Mouse (Mus musculus): ENCODE measurements around the gene Zfp987.
"Not testable (repeated sequence)": the region's sequence is repeated elsewhere in the genome, so short reads cannot be mapped to it uniquely, and the experiment has no call there.

Zfp987 gene

GRCm38 (mm10) chr4:146096998-146097397 lies at the start of gene Zfp987:
Zfp987 (plus strand) TSS chr4:146097298.
- not testable (repeated sequence) for DNase-seq

GRCm38 (mm10) chr4:146052536-146052935 lies 44.6 kb upstream of the Zfp987 start:
- not testable (repeated sequence) for DNase-seq

- not testable (repeated sequence) for DNase-seq
Observed at GRCm38 (mm10) chr4:146053445-146053844, 43.7 kb upstream of the Zfp987 start.

- DNase-seq, result no peak
Observed at GRCm38 (mm10) chr4:146055335-146055734, 41.8 kb upstream of the Zfp987 start.

GRCm38 (mm10) chr4:146058646-146059045 lies 38.5 kb upstream of the Zfp987 start:
- DNase-seq, result not testable (repeated sequence)

- DNase-seq, result not testable (repeated sequence)
Observed at GRCm38 (mm10) chr4:146059078-146059477, 38.0 kb upstream of the Zfp987 start.

GRCm38 (mm10) chr4:146059974-146060693 lies 37.0 kb upstream of the Zfp987 start:
- peak; percentile 6 to 19 for DNase-seq

- not testable (repeated sequence) for DNase-seq
Observed at GRCm38 (mm10) chr4:146061082-146061481, 36.0 kb upstream of the Zfp987 start.

GRCm38 (mm10) chr4:146062021-146062420 lies 35.1 kb upstream of the Zfp987 start:
- not testable (repeated sequence) for DNase-seq

- DNase-seq, result not testable (repeated sequence)
Observed at GRCm38 (mm10) chr4:146063001-146063400, 34.1 kb upstream of the Zfp987 start.

- peak in 1 of 2 experiments; percentile 17 for DNase-seq
Observed at GRCm38 (mm10) chr4:146063621-146064020, 33.5 kb upstream of the Zfp987 start.

- DNase-seq, result not testable (repeated sequence)
Observed at GRCm38 (mm10) chr4:146064807-146065206, 32.3 kb upstream of the Zfp987 start.

- DNase-seq, result peak; percentile 6 to 25
Observed at GRCm38 (mm10) chr4:146066932-146067580, 30.0 kb upstream of the Zfp987 start.

GRCm38 (mm10) chr4:146067594-146067993 lies 29.5 kb upstream of the Zfp987 start:
- DNase-seq, result peak in 1 of 2 experiments; percentile 19

- DNase-seq, result not testable (repeated sequence)
Observed at GRCm38 (mm10) chr4:146073264-146073663, 23.8 kb upstream of the Zfp987 start.

- DNase-seq, result not testable (repeated sequence)
Observed at GRCm38 (mm10) chr4:146101448-146101847, 4.3 kb downstream of the Zfp987 start.

- DNase-seq, result not testable (repeated sequence)
Observed at GRCm38 (mm10) chr4:146156524-146156923, 59.4 kb downstream of the Zfp987 start, which contains the start of gene Zfp600. Zfp600 (plus strand) TSS chr4:146156824.

GRCm38 (mm10) chr4:146162893-146163292 lies 65.8 kb downstream of the Zfp987 start:
- DNase-seq, result not testable (repeated sequence)

GRCm38 (mm10) chr4:146167202-146167832 lies 70.2 kb downstream of the Zfp987 start:
- not testable (repeated sequence) for DNase-seq

GRCm38 (mm10) chr4:146167879-146168532 lies 70.9 kb downstream of the Zfp987 start:
- peak in 1 of 2 experiments; percentile 18 for DNase-seq

GRCm38 (mm10) chr4:146168730-146169215 lies 71.7 kb downstream of the Zfp987 start:
- not testable (repeated sequence) for DNase-seq

All from spleen, adult 18-20 months (tissue).